Mouse (Mus musculus) lung, adult 2 months (tissue): ENCODE measurements at regions not wholly inside any gene's neighbourhood (a gene's known extent, or its start where the extent isn't known, plus 50 kb on each side); places are given as distances from the start of the nearest gene placed in this dataset.

Source experiments
- CTCF ChIP-seq: fragments of 200-500 bp; IDR thresholded peaks from 2 replicates; pipeline ENCODE4 v1.5.1; 2011; ENCODE audit warnings: mild to moderate bottlenecking, low read length, control low read depth; ENCODE audit not compliant: insufficient read depth
- POLR2A ChIP-seq: fragments of 200-500 bp; IDR thresholded peaks from 2 replicates; pipeline ENCODE4 v1.6.1; 2011; ENCODE audit warnings: low read depth, mild to moderate bottlenecking, control low read depth, low read length, borderline replicate concordance; ENCODE audit errors: extremely low read depth

DNA sequence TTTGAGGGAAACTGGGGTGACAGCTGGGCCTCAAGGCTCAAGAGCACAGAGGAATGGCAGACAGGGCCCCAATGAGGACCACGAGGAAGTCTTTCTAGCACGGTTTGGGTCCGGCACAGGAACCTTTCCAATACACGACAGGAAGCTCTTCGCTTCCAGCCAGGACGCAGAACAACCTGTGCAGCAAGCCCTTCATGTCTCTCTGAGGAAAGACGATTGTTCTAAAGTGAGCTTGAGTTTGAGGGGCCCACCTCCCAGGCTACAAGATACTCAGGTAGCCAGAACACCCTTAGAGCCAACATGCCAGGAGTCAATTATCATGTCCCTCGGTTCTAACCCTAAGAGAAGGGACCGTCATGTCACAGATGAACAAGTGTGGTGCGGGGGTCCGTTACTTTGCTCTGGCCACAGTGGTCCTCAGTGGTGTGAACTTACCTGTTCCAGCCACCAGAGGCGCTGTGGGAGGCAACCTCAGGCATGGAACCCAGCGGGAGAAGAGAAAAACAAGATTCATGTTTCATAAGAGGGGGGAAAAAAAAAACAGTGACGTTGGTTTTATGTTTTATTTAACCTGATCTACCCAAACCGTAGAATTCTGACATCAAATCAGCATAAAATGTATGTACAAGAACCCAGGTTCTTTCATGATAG, 51.6 kb upstream of the Dlk1 start:
- peak; percentile 69 for TF ChIP-seq CTCF
- TF ChIP-seq POLR2A = no peak
